Mouse (Mus musculus): ENCODE data around the gene Dhcr7. TPM values are rescaled to one million over a fixed set of nuclear protein-coding genes. Genes with fewer than 3 reads are reported as not detected.

Gene Dhcr7
- total and polyA plus RNA-seq, 2 experiments from 2014 or later, result 10.8 to 27.7 TPM

- WGBS, result 66% methylated on average over 6 of the region's 6 CpGs
- ATAC-seq (ENCODE audit: insufficient read depth, low read depth), result no peak
Observed at GRCm38 (mm10) chr7:143792336-143792985, 30.5 kb upstream of the Dhcr7 start.

DNA sequence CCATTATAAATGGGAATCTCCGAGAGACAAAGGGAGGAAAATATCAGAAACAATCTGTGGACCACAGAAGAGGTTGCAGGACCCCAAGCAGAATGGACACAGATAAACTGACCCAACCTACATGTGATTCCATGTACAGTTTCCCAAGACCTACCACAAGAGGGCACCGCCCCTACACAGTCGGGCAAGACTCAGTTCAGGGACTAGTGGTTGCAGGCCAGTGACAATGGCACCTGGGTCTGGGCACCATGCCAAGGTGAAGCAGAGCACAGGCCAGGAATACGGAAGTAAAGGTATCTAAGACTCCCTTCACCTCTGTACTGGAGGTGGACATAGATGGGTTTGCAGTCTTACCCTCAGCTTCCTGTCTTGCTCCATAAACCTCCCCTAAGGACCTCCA, 29.8 kb upstream of the Dhcr7 start:
- H3K9ac ChIP-seq (replicated peaks; ENCODE audit: low read depth, low read length), result no peak overlapping the region
- H3K4me2 ChIP-seq (ENCODE audit: low read depth, low read length), result no peak overlapping the region
- no peak overlapping the region for H3K4me3 ChIP-seq (ENCODE audit: low read depth, low read length)
- peaks cover 30% of the 10 kb centered on the region for H3K36me3 ChIP-seq (replicated peaks; ENCODE audit: control insufficient read depth, insufficient read depth, low read length)
- 47% methylated on average over 4 of the region's 4 CpGs for WGBS
- ATAC-seq (ENCODE audit: insufficient read depth, low read depth) (no peak), DNase-seq (ENCODE audit: low spot score) (no peak)
- no peak overlapping the region for H3K27ac ChIP-seq (ENCODE audit: low read depth)
- H3K9me3 ChIP-seq (replicated peaks; ENCODE audit: control insufficient read depth, low read length), result peaks cover 11% of the 10 kb centered on the region; the same call in 1 of the 2 replicates
- no peaks in the 10 kb centered on the region for H3K27me3 ChIP-seq (ENCODE audit: control insufficient read depth, insufficient read depth, low read length)
- no peaks in the 10 kb centered on the region for H3K4me1 ChIP-seq (ENCODE audit: control insufficient read depth, insufficient read depth)
- TF ChIP-seq EP300 (IDR thresholded peaks at IDR 0.05; ENCODE audit: low read depth) (no peak), CTCF (IDR thresholded peaks at IDR 0.05; ENCODE audit: low read depth) (peak; percentile 61)

More at GRCm38 (mm10) chr7:143792336-143792985, 30.5 kb upstream of the Dhcr7 start:
- Histone ChIP-seq H3K9ac (replicated peaks; ENCODE audit: low read depth, low read length) (no peak overlapping the region), H3K4me1 (ENCODE audit: control insufficient read depth, insufficient read depth) (no peaks in the 10 kb centered on the region), H3K4me3 (ENCODE audit: low read depth, low read length) (no peak overlapping the region), H3K27ac (ENCODE audit: low read depth) (no peak overlapping the region), H3K36me3 (replicated peaks; ENCODE audit: control insufficient read depth, insufficient read depth, low read length) (peaks cover 24% of the 10 kb centered on the region), H3K9me3 (replicated peaks; ENCODE audit: control insufficient read depth, low read length) (peaks cover 11% of the 10 kb centered on the region; the same call in 1 of the 2 replicates), H3K27me3 (ENCODE audit: control insufficient read depth, insufficient read depth, low read length) (no peaks in the 10 kb centered on the region), H3K4me2 (ENCODE audit: low read depth, low read length) (no peak overlapping the region)
- TF ChIP-seq EP300 (IDR thresholded peaks at IDR 0.05; ENCODE audit: low read depth), result no peak
- TF ChIP-seq CTCF (IDR thresholded peaks at IDR 0.05; ENCODE audit: low read depth), result no peak
- DNase-seq (ENCODE audit: low spot score), result no peak

DNA sequence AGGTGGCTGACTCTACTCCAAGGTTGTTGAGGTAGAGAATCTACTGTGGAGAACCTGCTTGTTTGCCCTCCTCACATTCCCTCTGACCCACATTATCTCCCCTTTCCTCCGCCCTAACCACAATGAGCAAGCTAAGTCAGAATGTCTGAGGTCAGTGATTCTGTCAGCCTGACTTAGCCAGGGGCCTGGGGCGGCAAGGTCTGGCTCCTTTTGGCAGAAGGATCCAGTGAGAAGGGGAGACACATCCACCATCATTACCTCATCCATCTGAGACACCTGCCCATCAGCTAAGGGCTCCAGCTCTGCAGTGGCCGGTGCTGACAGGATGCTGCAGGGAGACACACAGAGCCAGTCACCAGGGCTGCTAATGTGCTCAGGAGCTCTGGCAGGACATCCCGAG, 24.2 kb upstream of the Dhcr7 start:
- ATAC-seq (ENCODE audit: insufficient read depth, low read depth), result no peak
- WGBS, result 87% methylated on average over 4 of the region's 4 CpGs

DNA sequence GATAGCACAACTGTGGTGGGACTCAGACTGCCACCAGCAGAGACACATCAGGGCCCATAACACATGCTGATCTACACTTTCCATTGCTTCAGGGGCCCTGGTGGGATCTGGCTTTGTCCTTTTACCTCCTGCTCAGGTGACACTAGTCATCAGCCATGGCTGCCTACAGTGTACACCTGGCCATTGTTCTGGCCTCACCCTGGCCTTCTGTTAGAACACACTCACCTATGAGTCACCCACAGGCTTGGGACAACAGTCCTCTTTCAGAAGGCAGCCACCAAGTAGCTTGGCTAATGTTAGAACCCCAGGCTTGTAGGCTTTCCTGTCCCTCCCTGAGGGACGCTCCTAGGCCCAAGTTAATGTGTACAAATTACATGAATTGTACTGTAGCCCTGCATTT, 22.2 kb upstream of the Dhcr7 start:
- no peak overlapping the region for H3K27ac ChIP-seq (ENCODE audit: low read depth)

More for the DNA sequence above, 24.2 kb upstream of the Dhcr7 start:
- no peaks in the 10 kb centered on the region for H3K9me3 ChIP-seq (replicated peaks; ENCODE audit: control insufficient read depth, low read length)
- H3K36me3 ChIP-seq (replicated peaks; ENCODE audit: control insufficient read depth, insufficient read depth, low read length), result peaks cover 74% of the 10 kb centered on the region
- H3K4me2 ChIP-seq (ENCODE audit: low read depth, low read length), result no peak overlapping the region
- no peaks in the 10 kb centered on the region for H3K4me1 ChIP-seq (ENCODE audit: control insufficient read depth, insufficient read depth)
- TF ChIP-seq EP300 (IDR thresholded peaks at IDR 0.05; ENCODE audit: low read depth) (no peak), CTCF (IDR thresholded peaks at IDR 0.05; ENCODE audit: low read depth) (no peak)
- no peak overlapping the region for H3K4me3 ChIP-seq (ENCODE audit: low read depth, low read length)
- H3K27ac ChIP-seq (ENCODE audit: low read depth), result no peak overlapping the region
- no peak for DNase-seq (ENCODE audit: low spot score)
- no peak overlapping the region for H3K9ac ChIP-seq (replicated peaks; ENCODE audit: low read depth, low read length)
- no peaks in the 10 kb centered on the region for H3K27me3 ChIP-seq (ENCODE audit: control insufficient read depth, insufficient read depth, low read length)

GRCm38 (mm10) chr7:143801195-143802065, 21.5 kb upstream of the Dhcr7 start:
- no peak overlapping the region for H3K4me3 ChIP-seq (ENCODE audit: low read depth, low read length)
- peaks cover 78% of the 10 kb centered on the region for H3K36me3 ChIP-seq (replicated peaks; ENCODE audit: control insufficient read depth, insufficient read depth, low read length)
- ATAC-seq (ENCODE audit: insufficient read depth, low read depth), result no peak
- no peaks in the 10 kb centered on the region for H3K27me3 ChIP-seq (ENCODE audit: control insufficient read depth, insufficient read depth, low read length)
- 78% methylated on average over 8 of the region's 8 CpGs for WGBS
- TF ChIP-seq EP300 (IDR thresholded peaks at IDR 0.05; ENCODE audit: low read depth) (no peak), CTCF (IDR thresholded peaks at IDR 0.05; ENCODE audit: low read depth) (no peak)
- H3K4me1 ChIP-seq (ENCODE audit: control insufficient read depth, insufficient read depth), result no peaks in the 10 kb centered on the region
- no peak overlapping the region for H3K4me2 ChIP-seq (ENCODE audit: low read depth, low read length)
- DNase-seq (ENCODE audit: low spot score), result no peak
- no peak overlapping the region for H3K27ac ChIP-seq (ENCODE audit: low read depth)
- no peaks in the 10 kb centered on the region for H3K9me3 ChIP-seq (replicated peaks; ENCODE audit: control insufficient read depth, low read length)
- no peak overlapping the region for H3K9ac ChIP-seq (replicated peaks; ENCODE audit: low read depth, low read length)

More for the DNA sequence above, 22.2 kb upstream of the Dhcr7 start:
- Histone ChIP-seq H3K9ac (replicated peaks; ENCODE audit: low read depth, low read length) (no peak overlapping the region), H3K36me3 (replicated peaks; ENCODE audit: control insufficient read depth, insufficient read depth, low read length) (peaks cover 79% of the 10 kb centered on the region), H3K4me2 (ENCODE audit: low read depth, low read length) (no peak overlapping the region), H3K9me3 (replicated peaks; ENCODE audit: control insufficient read depth, low read length) (no peaks in the 10 kb centered on the region), H3K27me3 (ENCODE audit: control insufficient read depth, insufficient read depth, low read length) (no peaks in the 10 kb centered on the region), H3K4me1 (ENCODE audit: control insufficient read depth, insufficient read depth) (no peaks in the 10 kb centered on the region), H3K4me3 (ENCODE audit: low read depth, low read length) (no peak overlapping the region)
- ATAC-seq (ENCODE audit: insufficient read depth, low read depth) (no peak), DNase-seq (ENCODE audit: low spot score) (no peak)
- WGBS, result 87% methylated on average over 1 of the region's 1 CpGs
- no peak for TF ChIP-seq EP300 (IDR thresholded peaks at IDR 0.05; ENCODE audit: low read depth)
- no peak for TF ChIP-seq CTCF (IDR thresholded peaks at IDR 0.05; ENCODE audit: low read depth)
